Mouse (Mus musculus) lung, postnatal 36 days (tissue): ENCODE results near the gene Fry.

ENCODE experiments used
- DNase-seq: peaks from one replicate; pipeline ENCODE4 v3.0.0; 2022; ENCODE audit warnings: mixed read lengths

The Fry gene

GRCm38 (mm10) chr5:150229776-150230175, 111.3 kb downstream of the Fry start:
- DNase-seq, result no peak

DNA sequence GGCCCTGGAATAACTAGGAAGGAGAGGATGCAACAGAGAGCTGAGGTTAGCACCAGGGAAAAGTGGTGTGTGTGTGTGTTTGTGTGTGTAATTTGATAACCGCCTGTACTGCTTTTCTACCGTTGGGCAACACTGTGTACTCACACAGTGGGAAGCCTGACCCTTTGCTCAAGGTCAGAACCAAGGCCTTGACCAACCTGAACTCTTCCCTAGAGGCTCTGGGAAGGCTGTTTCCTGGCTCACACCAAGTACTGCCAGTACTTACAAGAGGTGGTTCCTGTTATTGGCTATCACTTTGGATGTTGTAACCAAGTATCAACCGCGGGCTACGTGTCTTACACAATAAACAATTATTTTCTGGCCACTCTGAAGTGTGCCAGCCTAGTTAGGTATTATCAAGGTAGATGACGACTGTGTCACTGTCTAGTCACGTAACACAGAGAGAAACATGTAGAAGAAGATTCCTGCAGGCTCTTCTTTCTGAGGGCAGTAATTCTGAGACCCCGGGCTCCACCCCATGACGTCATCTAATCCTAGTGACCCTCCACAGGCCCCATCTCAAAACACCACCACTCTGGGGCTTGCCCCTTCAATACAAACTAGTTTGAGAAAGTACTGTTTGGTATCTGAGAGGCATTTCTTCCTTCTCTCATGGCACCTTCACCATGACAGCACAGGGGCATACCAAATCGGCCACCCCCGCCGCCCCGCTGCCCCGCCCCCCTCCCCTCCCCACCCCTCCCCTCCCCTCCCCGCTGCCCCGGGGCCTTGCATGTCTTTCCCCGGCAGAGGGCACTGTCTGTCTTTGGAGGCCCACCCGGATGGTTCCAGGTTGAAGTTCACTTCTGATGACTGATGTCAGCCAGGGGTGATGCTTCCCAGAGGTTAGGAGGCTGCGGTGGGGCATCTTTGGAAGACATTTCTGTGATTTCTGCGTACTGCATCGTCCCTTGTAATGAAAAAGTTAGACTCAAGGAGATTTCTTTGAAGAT, 114.0 kb downstream of the Fry start:
- peak; percentile 52 for DNase-seq

DNA sequence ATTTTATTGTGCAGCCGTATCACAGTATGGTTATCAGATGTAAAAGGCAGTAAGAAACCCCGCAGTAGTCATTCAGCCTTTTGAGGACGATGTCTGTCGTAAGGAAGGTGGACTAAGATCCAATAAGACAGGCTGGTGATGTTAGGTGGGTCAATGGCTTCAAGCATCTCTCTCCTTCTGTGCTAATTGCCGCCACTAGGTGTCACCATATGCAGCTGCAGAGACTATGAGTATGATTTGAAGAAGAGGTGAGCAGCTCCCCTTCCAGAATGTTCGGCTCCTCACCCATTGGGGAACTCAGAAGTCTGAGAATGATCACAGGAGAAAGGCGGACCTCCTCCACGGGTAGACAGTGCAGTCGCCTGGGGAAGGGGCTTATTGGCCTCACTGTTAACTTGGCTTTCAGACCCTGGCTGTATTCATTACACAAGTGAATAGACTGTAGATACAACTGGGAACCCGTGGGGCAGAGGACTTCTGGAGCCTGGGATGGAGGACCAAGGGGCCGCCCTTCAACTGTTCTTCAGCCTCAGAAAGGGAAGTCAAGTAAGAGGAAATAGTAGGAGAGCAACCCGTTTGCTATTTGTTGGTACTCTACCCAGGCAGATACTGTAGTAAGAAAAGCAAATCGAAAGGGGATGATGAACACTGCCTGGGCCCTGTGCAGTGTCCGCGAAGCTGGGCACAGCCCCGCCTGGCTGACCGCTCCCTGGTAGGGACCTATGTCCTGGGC, 114.9 kb downstream of the Fry start:
- peak; percentile 85 for DNase-seq

GRCm38 (mm10) chr5:150235931-150236330, 117.5 kb downstream of the Fry start:
- no peak for DNase-seq

- no peak for DNase-seq
These were observed 118.2 kb downstream of the Fry start for GRCm38 (mm10) chr5:150236597-150236996.

- no peak for DNase-seq
These were observed 123.2 kb downstream of the Fry start for GRCm38 (mm10) chr5:150241638-150242037.

- DNase-seq, result peak; percentile 17
These were observed 128.3 kb downstream of the Fry start for GRCm38 (mm10) chr5:150246737-150247136.

DNA sequence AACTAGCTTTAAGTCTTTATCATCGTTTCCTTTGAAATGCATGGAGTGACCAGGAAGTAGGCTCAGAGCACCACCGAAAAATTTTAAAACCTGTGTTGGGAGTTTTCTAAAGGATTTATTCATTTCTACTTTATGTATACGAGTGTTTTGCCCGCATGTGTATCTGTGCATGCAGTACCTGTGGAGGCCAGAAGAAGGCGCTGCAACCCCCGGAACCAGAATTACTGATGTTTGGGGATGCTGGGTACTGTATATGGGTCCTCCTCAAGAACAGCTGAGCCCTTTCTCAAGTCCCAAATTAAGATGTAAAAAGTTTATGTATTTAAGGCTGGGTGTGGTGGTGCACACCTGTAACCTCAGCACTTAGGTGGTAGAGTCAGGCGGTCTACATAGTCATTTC, 139.3 kb downstream of the Fry start:
- no peak for DNase-seq

- DNase-seq, result peak; percentile 29
These were observed 141.0 kb downstream of the Fry start for GRCm38 (mm10) chr5:150259191-150260053.

DNA sequence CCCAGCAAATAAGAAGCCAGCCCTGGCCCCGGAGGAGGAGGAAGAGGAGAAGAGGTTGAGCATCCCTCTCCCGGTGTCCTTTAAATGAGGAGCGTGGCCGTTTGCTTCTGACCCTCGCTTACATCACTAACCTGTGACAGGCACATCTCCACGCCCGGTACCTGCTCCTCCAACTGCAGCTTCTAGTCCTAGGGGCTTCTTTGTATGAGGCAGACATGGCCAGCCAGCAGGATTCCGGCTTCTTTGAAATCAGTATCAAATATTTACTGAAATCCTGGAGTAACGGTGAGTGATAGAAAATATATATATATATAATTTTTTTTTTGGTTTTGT, 141.6 kb downstream of the Fry start:
- DNase-seq, result no peak

DNA sequence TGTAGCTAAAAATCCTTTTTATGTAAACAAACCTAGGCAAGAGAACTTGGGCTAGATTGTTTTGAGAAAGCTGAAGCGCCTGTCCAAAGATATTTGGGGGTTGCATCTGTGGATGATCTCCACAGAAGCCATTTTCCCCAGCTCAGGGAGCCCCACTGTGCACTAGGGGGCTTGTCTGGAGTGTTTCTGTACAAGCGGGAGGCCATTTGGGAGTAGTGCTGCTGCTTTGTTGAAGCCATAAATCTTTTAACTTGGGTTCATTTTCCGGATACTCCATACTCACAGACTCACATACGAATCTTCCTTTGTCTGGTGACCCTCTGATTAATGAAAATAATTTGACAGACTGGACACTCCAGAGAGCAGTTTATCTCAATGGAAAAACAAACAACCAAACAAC, 142.9 kb downstream of the Fry start:
- DNase-seq, result no peak

DNA sequence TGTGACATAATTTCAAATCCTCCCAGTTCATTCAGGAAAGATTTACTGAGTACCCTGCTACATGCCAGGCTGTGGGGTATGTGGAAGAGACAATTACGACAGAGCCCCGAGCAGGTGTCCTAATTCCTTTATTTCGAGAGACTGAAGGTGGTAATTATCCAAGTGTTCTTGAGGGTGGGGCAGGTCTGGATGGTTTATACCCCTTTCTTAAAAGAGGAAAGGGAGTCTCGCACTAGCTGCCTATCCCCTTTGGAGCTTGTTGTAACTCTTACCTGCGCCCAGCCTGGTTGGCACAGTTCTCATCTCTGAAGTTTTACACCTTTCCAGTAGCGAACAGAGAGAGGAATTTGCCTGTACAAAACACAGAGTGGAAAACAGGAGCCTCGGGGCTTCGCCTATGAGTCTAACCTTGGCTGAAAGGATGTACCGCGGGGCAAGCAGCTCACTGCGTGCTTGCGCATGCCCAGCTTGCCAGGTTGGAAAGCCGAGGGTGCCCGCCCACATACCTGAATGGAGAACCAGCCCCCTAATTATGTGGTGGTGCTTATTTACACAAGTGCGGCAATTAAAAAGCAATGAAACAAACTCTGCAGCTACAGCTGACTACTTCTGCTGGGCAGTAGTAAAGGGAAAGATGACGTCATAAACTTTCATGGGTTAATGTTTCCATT, 143.7 kb downstream of the Fry start:
- no peak for DNase-seq

GRCm38 (mm10) chr5:150262717-150263103, 144.3 kb downstream of the Fry start:
- peak; percentile 58 for DNase-seq

DNA sequence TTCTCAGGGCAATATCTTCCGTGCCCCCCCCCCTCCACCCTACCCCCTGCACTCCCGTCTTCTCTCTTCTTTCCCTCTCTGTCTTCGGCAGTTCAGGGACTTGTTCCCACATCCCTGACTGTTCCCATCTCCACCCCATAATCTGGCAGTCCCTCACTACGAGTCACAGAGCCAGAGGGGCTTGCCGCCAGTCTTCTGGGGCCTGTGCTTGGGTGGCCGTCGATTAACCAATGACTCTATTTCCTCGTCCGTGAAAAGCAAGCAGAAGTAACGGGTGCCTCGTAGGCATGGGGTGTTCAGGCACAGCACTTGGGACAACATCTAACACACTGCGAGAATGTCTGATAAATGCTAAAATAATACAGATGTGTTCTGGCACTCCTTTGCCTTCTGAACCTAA, 144.7 kb downstream of the Fry start:
- no peak for DNase-seq

DNA sequence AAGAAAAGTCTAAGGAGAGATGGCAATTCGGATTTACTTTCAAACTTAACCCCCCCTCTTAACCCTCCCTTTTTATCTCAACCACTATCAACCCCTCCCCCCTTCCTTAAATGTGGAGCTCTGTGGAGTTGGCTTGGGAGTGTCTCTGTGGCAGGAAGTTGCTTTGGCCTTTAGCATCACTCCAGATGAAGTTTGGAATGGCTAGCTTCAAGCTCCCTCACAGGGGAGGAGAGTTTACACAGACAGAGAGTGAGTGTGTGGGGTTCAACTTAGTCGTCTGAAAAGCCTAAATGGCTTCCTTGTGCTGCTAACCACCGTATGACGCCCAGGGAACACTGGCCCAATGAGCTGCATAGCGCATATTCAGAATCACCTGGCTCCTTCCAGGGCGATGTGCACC, 145.2 kb downstream of the Fry start:
- no peak for DNase-seq

GRCm38 (mm10) chr5:150265005-150265404, 146.6 kb downstream of the Fry start:
- DNase-seq, result no peak

GRCm38 (mm10) chr5:150265953-150266352, 147.5 kb downstream of the Fry start:
- DNase-seq, result no peak

DNA sequence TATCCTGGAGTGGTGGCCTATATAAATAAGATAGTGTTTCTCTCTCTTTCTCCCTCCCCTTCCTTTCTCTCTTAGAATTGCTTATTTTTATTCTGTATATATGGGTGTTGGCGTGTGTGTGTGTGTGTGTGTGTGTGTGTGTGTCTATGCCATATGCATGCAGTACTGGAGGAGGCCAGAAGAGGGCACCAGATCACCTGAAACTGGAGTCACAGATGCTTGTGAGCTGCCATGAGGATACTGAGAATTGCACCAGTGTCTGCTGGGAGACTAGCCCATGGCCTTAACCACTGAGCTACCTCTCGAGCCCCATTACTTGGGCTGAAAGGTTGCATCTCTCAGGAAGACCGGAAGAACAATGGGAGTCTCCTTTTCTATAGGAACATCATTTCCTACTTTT, 149.8 kb downstream of the Fry start:
- DNase-seq, result no peak

- DNase-seq, result no peak
These were observed 152.0 kb downstream of the Fry start for GRCm38 (mm10) chr5:150270468-150270867.

DNA sequence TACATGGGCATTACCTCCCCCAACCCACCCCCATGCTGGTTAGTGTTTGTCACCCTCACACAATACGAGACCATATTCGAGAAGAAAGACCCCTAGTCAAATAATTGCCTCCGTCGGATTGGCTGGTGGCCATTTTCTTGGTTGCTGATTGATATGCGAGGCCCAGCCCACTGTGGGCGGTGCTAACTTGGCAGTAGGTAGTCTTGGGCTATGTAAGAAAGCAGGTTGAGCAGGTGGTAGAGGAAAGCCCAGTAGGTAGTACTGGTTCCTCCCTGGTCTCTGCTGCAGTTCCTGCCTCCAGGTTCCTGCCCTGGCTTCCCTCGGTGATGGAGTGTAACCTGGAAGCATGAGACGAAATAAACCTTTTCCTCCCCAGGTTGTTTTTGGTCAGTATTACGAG, 153.7 kb downstream of the Fry start:
- DNase-seq, result no peak

DNA sequence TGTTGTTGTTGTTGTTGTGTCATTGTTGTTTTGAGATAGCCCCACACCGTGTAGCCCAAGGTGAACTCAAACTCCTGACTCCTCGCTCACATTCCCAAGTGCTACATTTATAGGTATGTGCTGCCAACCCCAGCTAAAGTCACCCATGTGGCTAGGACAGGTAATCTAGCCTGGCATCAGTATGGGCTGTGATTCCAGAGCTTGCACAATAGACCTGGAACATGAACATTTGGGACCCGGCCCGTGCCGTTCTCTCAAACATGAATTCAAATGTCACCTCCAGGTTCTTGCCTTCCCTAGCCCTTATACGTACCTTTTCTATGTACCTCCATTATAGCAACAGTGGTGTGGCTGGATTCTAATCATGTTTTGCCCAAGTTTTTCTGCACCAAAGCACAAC, 156.9 kb downstream of the Fry start:
- DNase-seq, result no peak

GRCm38 (mm10) chr5:150276611-150277010, 158.2 kb downstream of the Fry start:
- no peak for DNase-seq

- DNase-seq, result no peak
These were observed 160.9 kb downstream of the Fry start for GRCm38 (mm10) chr5:150279387-150279786.
